Mouse (Mus musculus) kidney, embryonic 14.5 days (tissue): ENCODE measurements around the gene Ppp1r12a. TPM values are rescaled to one million over a fixed set of nuclear protein-coding genes. Genes with fewer than 3 reads are reported as not detected.

Experiments
- ATAC-seq: fragments of 200-750 bp; cut with Nextera tagmentation; 2 replicates; pipeline ENCODE4 v1.8.0; 2017; ENCODE audit warnings: moderate number of reproducible peaks, mild to moderate bottlenecking, moderate TSS enrichment, moderate library complexity; ENCODE audit not compliant: low FRiP score, low TSS enrichment
- H3K27ac ChIP-seq: fragments of 300-500 bp; sonication (generic); 2 replicates; pipeline ENCODE4 v1.5.1; 2014; ENCODE audit warnings: low read depth, mild to moderate bottlenecking, low read length, moderate library complexity, mixed read lengths
- H3K27me3 ChIP-seq: fragments of 300-500 bp; sonication (generic); 2 replicates; pipeline ENCODE4 v1.6.1; 2014; ENCODE audit warnings: mild to moderate bottlenecking, low read length; ENCODE audit not compliant: control insufficient read depth, insufficient read depth
- H3K36me3 ChIP-seq: fragments of 300-500 bp; sonication (generic); 2 replicates; pipeline ENCODE4 v1.6.1; 2014; ENCODE audit warnings: low read length, mixed read lengths; ENCODE audit not compliant: control insufficient read depth, insufficient read depth
- H3K4me1 ChIP-seq: fragments of 300-500 bp; sonication (generic); 2 replicates; pipeline ENCODE4 v1.6.1; 2014; ENCODE audit warnings: low read length, mixed read lengths; ENCODE audit not compliant: control insufficient read depth, insufficient read depth
- H3K4me2 ChIP-seq: fragments of 300-500 bp; sonication (generic); replicated peaks from 2 replicates; pipeline ENCODE4 v1.6.1; 2014; ENCODE audit warnings: low read depth, mild to moderate bottlenecking, low read length
- H3K4me3 ChIP-seq: fragments of 300-500 bp; sonication (generic); 2 replicates; pipeline ENCODE4 v1.5.1; 2014; ENCODE audit warnings: mild to moderate bottlenecking, low read length
- H3K9ac ChIP-seq: fragments of 300-500 bp; sonication (generic); 2 replicates; pipeline ENCODE4 v1.6.1; 2014; ENCODE audit warnings: low read depth, mild to moderate bottlenecking, low read length, moderate library complexity
- H3K9me3 ChIP-seq: fragments of 300-500 bp; sonication (generic); 2 replicates; pipeline ENCODE4 v1.6.1; 2016; ENCODE audit warnings: low read length; ENCODE audit not compliant: control insufficient read depth
- WGBS: fragments of 180-500 bp; shearing (Covaris S2); extraction: QIAGEN DNeasy Blood & Tissue Kit; methylation state at CpG from one replicate; pipeline ENCODE4 v1.1.7; 2014; 5-methylcytosine and 5-hydroxymethylcytosine counted together
- polyA plus RNA-seq: library from polyadenylated mRNA; unstranded; fragments of >200 nt; fragmentation: Nextera tagmentation; extraction: Ambion mirVana; gene quantifications from 2 replicates; pipeline ENCODE4 v1.2.1, GENCODE M21; 2014

Gene Ppp1r12a
- polyA plus RNA-seq, 1 experiment from 2014 or later = 98.5 TPM

GRCm38 (mm10) chr10:108203440-108203839 lies 41.4 kb downstream of the Ppp1r12a start:
- H3K27me3 ChIP-seq = no peaks in the 10 kb centered on the region
- H3K9me3 ChIP-seq = no peaks in the 10 kb centered on the region
- no peak overlapping the region for H3K4me3 ChIP-seq
- H3K9ac ChIP-seq = no peak overlapping the region
- no peak overlapping the region for H3K27ac ChIP-seq
- no peak for ATAC-seq
- no peaks in the 10 kb centered on the region for H3K4me1 ChIP-seq
- peaks cover 7% of the 10 kb centered on the region; the same call in 1 of the 2 replicates for H3K36me3 ChIP-seq
- H3K4me2 ChIP-seq = no peak overlapping the region

GRCm38 (mm10) chr10:108209396-108209795 lies 47.4 kb downstream of the Ppp1r12a start:
- Histone ChIP-seq H3K4me1 (no peaks in the 10 kb centered on the region), H3K27me3 (no peaks in the 10 kb centered on the region), H3K9ac (no peak overlapping the region), H3K4me2 (no peak overlapping the region), H3K36me3 (peaks cover 2% of the 10 kb centered on the region; the same call in 1 of the 2 replicates), H3K9me3 (no peaks in the 10 kb centered on the region), H3K4me3 (no peak overlapping the region), H3K27ac (no peak overlapping the region)
- ATAC-seq = no peak
- 92% methylated on average over 5 of the region's 5 CpGs for WGBS

- Histone ChIP-seq H3K27ac (no peak overlapping the region), H3K4me3 (no peak overlapping the region), H3K9ac (no peak overlapping the region), H3K4me1 (peaks cover 6% of the 10 kb centered on the region; the same call in 1 of the 2 replicates), H3K36me3 (peaks cover 4% of the 10 kb centered on the region; the same call in 1 of the 2 replicates), H3K27me3 (no peaks in the 10 kb centered on the region), H3K4me2 (no peak overlapping the region), H3K9me3 (no peaks in the 10 kb centered on the region)
- 93% methylated on average over 5 of the region's 5 CpGs for WGBS
- no peak for ATAC-seq
Measured at GRCm38 (mm10) chr10:108224413-108224812, 62.4 kb downstream of the Ppp1r12a start.

- H3K36me3 ChIP-seq = peaks cover 41% of the 10 kb centered on the region
- H3K4me1 ChIP-seq = no peaks in the 10 kb centered on the region
- no peak overlapping the region for H3K27ac ChIP-seq
- H3K4me3 ChIP-seq = no peak overlapping the region
- 95% methylated on average over 3 of the region's 3 CpGs for WGBS
- no peaks in the 10 kb centered on the region for H3K9me3 ChIP-seq
- H3K4me2 ChIP-seq = no peak overlapping the region
- ATAC-seq = no peak
- H3K9ac ChIP-seq = no peak overlapping the region
- no peaks in the 10 kb centered on the region for H3K27me3 ChIP-seq
Measured at GRCm38 (mm10) chr10:108237049-108237448, 75.1 kb downstream of the Ppp1r12a start.

- no peak for ATAC-seq
- Histone ChIP-seq H3K27me3 (no peaks in the 10 kb centered on the region), H3K4me2 (no peak overlapping the region), H3K9me3 (no peaks in the 10 kb centered on the region), H3K4me1 (no peaks in the 10 kb centered on the region), H3K27ac (no peak overlapping the region), H3K4me3 (no peak overlapping the region), H3K36me3 (peaks cover 40% of the 10 kb centered on the region), H3K9ac (no peak overlapping the region)
- 74% methylated on average over 10 of the region's 10 CpGs for WGBS
Measured at GRCm38 (mm10) chr10:108239061-108239460, 77.1 kb downstream of the Ppp1r12a start.

GRCm38 (mm10) chr10:108250710-108251109 lies 88.7 kb downstream of the Ppp1r12a start:
- H3K27ac ChIP-seq = no peak overlapping the region
- no peak overlapping the region for H3K4me2 ChIP-seq
- no peaks in the 10 kb centered on the region for H3K9me3 ChIP-seq
- H3K4me1 ChIP-seq = no peaks in the 10 kb centered on the region
- no peak for ATAC-seq
- no peaks in the 10 kb centered on the region for H3K27me3 ChIP-seq
- no peak overlapping the region for H3K4me3 ChIP-seq
- H3K9ac ChIP-seq = no peak overlapping the region
- peaks cover 37% of the 10 kb centered on the region for H3K36me3 ChIP-seq
- 92% methylated on average over 12 of the region's 12 CpGs for WGBS

- Histone ChIP-seq H3K4me3 (no peak overlapping the region), H3K27me3 (no peaks in the 10 kb centered on the region), H3K36me3 (peaks cover 40% of the 10 kb centered on the region), H3K4me1 (no peaks in the 10 kb centered on the region), H3K9ac (no peak overlapping the region), H3K4me2 (no peak overlapping the region), H3K27ac (no peak overlapping the region), H3K9me3 (no peaks in the 10 kb centered on the region)
- WGBS = 87% methylated on average over 1 of the region's 2 CpGs
- ATAC-seq = no peak
Measured at GRCm38 (mm10) chr10:108251181-108251580, 89.2 kb downstream of the Ppp1r12a start.

- Histone ChIP-seq H3K27ac (no peak overlapping the region), H3K27me3 (no peaks in the 10 kb centered on the region), H3K9me3 (no peaks in the 10 kb centered on the region), H3K36me3 (peaks cover 44% of the 10 kb centered on the region), H3K4me3 (no peak overlapping the region), H3K9ac (no peak overlapping the region), H3K4me2 (no peak overlapping the region), H3K4me1 (no peaks in the 10 kb centered on the region)
- WGBS = 92% methylated on average over 7 of the region's 7 CpGs
- no peak for ATAC-seq
Measured at GRCm38 (mm10) chr10:108255812-108256376, 93.9 kb downstream of the Ppp1r12a start.

- Histone ChIP-seq H3K36me3 (peaks cover 49% of the 10 kb centered on the region), H3K4me3 (no peak overlapping the region), H3K4me1 (no peaks in the 10 kb centered on the region), H3K4me2 (no peak overlapping the region), H3K27ac (no peak overlapping the region), H3K27me3 (no peaks in the 10 kb centered on the region), H3K9ac (no peak overlapping the region), H3K9me3 (no peaks in the 10 kb centered on the region)
- 91% methylated on average over 10 of the region's 10 CpGs for WGBS
- no peak for ATAC-seq
Measured at GRCm38 (mm10) chr10:108260931-108261330, 98.9 kb downstream of the Ppp1r12a start.
